Mouse (Mus musculus) hindbrain, embryonic 16.5 days (tissue): ENCODE data around the gene Sdr39u1. TPM values are rescaled to one million over a fixed set of nuclear protein-coding genes. Genes with fewer than 3 reads are reported as not detected.

ENCODE experiments used
- ATAC-seq: fragments of 200-750 bp; cut with Nextera tagmentation; 2 replicates; pipeline ENCODE4 v1.8.0; 2017; ENCODE audit warnings: moderate TSS enrichment, moderate library complexity
- H3K27ac ChIP-seq: fragments of 300-500 bp; sonication (generic); 2 replicates; pipeline ENCODE4 v1.5.1; 2014; ENCODE audit warnings: low read depth, mild to moderate bottlenecking, control low read depth, low read length, moderate library complexity
- H3K27me3 ChIP-seq: fragments of 300-500 bp; sonication (generic); replicated peaks from 2 replicates; pipeline ENCODE4 v1.6.1; 2014; ENCODE audit warnings: low read length; ENCODE audit not compliant: control insufficient read depth, insufficient read depth
- H3K36me3 ChIP-seq: fragments of 300-500 bp; sonication (generic); 2 replicates; pipeline ENCODE4 v1.6.1; 2014; ENCODE audit warnings: mild to moderate bottlenecking, low read length, moderate library complexity, mixed read lengths; ENCODE audit not compliant: control insufficient read depth, insufficient read depth
- H3K4me1 ChIP-seq: fragments of 300-500 bp; sonication (generic); 2 replicates; pipeline ENCODE4 v1.6.1; 2014; ENCODE audit warnings: low read depth, low read length; ENCODE audit not compliant: control insufficient read depth, insufficient read depth
- H3K4me2 ChIP-seq: fragments of 300-500 bp; sonication (generic); 2 replicates; pipeline ENCODE4 v1.6.1; 2014; ENCODE audit warnings: mild to moderate bottlenecking, low read length, control low read depth, moderate library complexity
- H3K4me3 ChIP-seq: fragments of 300-500 bp; sonication (generic); 2 replicates; pipeline ENCODE4 v1.5.1; 2014; ENCODE audit warnings: mild to moderate bottlenecking, low read length, control low read depth, moderate library complexity
- H3K9ac ChIP-seq: fragments of 300-500 bp; sonication (generic); 2 replicates; pipeline ENCODE4 v1.6.1; 2014; ENCODE audit warnings: low read depth, mild to moderate bottlenecking, control low read depth, low read length, moderate library complexity
- H3K9me3 ChIP-seq: fragments of 300-500 bp; sonication (generic); 2 replicates; pipeline ENCODE4 v1.6.1; 2014; ENCODE audit warnings: mild to moderate bottlenecking, low read length, moderate library complexity; ENCODE audit not compliant: control insufficient read depth
- WGBS: fragments of 180-500 bp; shearing (Covaris S2); extraction: QIAGEN DNeasy Blood & Tissue Kit; methylation state at CpG from one replicate; pipeline ENCODE4 v1.1.7; 2014; 5-methylcytosine and 5-hydroxymethylcytosine counted together
- polyA plus RNA-seq: library from polyadenylated mRNA; unstranded; fragments of >200 nt; fragmentation: Nextera tagmentation; extraction: Ambion mirVana; gene quantifications from 2 replicates; pipeline ENCODE4 v1.2.1, GENCODE M21; 2015

Sdr39u1 gene
- polyA plus RNA-seq, 1 experiment from 2014 or later = 175 TPM

- Histone ChIP-seq H3K9me3 (no peaks in the 10 kb centered on the region), H3K4me3 (peak overlapping the region; percentile 92), H3K36me3 (peaks cover 22% of the 10 kb centered on the region), H3K27ac (peak overlapping the region; percentile 84; the same call in 1 of the 2 replicates), H3K27me3 (no peaks in the 10 kb centered on the region), H3K4me2 (peak overlapping the region; percentile 74), H3K4me1 (peaks cover 19% of the 10 kb centered on the region), H3K9ac (peak overlapping the region; percentile 95)
- no peak for ATAC-seq
- WGBS = 15% methylated on average over 16 of the region's 16 CpGs
Observed at GRCm38 (mm10) chr14:55885791-55886271, 14.3 kb downstream of the Sdr39u1 start.

DNA sequence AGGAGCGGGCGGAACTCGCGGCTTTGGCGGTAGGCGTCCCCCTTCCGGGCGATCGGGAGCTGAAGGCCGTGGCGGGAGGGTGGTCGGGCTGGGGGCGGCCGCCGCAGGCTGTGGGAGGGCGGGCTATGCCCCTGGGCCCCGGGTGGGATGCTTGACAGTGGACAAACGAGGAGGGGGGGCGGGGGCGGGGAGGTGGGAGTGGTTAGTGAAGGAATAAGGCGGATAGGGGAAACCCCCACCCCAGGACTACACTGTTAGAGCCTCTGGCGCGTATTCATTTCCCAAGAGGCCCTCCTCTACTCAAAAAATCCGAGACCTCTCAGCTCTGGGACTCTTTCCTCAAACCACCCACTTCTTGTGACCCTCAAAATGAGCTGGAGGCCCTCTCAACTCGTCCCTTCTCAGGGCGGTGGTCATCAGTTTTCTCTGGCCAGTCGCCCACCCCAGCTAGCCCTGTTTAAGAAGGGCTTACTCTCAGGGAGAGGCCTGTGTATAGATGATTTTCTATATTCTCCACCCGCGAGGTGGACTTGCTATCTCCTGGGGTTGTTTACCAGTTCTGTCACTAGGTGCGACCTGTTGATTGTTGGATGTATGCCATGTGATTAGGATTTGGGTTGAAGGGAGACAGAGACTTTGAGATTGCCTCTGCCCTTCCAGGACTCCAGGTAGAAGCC, 14.8 kb downstream of the Sdr39u1 start:
- Histone ChIP-seq H3K27ac (peak overlapping the region; percentile 84), H3K4me3 (peak overlapping the region; percentile 92), H3K4me1 (peaks cover 19% of the 10 kb centered on the region), H3K9ac (peak overlapping the region; percentile 95), H3K4me2 (peak overlapping the region; percentile 74), H3K27me3 (no peaks in the 10 kb centered on the region), H3K9me3 (no peaks in the 10 kb centered on the region), H3K36me3 (peaks cover 22% of the 10 kb centered on the region)
- under 1% methylated on average over 20 of the region's 30 CpGs for WGBS
- peak; percentile 77 for ATAC-seq

DNA sequence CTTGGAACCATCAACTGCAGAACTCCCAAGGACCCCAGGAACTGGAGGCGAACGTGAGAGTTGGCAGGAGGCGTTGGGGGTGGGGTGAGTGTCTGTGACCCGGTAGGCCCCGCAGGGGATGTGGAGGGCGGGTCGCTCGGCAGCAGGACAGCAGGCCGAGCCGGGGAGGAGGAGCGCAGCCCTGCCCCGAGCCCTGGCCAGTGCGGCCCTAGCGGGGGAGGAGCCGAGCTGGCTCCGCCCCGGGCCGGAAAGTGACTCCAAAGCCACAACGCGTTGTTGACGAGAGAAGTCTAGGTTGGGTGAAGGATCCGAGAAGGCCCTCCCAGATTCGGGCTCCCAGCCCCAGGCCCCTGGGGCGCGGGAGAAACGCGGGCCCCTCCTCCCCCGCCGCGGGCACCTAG, 15.4 kb downstream of the Sdr39u1 start, which contains the start of gene Khnyn:
Khnyn (plus strand) TSS at position 235 of the 401 bp plus-strand sequence.
- Histone ChIP-seq H3K4me1 (peaks cover 19% of the 10 kb centered on the region), H3K9ac (peak within 1 kb of the TSS; percentile 95), H3K4me3 (peak within 1 kb of the TSS; percentile 92), H3K27me3 (no peaks in the 10 kb centered on the region), H3K9me3 (no peaks in the 10 kb centered on the region), H3K36me3 (peaks cover 20% of the 10 kb centered on the region), H3K27ac (peak within 1 kb of the TSS; percentile 84), H3K4me2 (peak within 1 kb of the TSS; percentile 74)
- peak; percentile 95 for ATAC-seq
- WGBS = 0% methylated on average over 23 of the region's 30 CpGs

- Histone ChIP-seq H3K27me3 (no peaks in the 10 kb centered on the region), H3K4me2 (peak within 1 kb of the TSS; percentile 74), H3K4me3 (peak within 1 kb of the TSS; percentile 92), H3K27ac (peak within 1 kb of the TSS; percentile 84), H3K9ac (peak within 1 kb of the TSS; percentile 95), H3K9me3 (no peaks in the 10 kb centered on the region), H3K4me1 (peaks cover 19% of the 10 kb centered on the region), H3K36me3 (peaks cover 17% of the 10 kb centered on the region)
- WGBS = 25% methylated on average over 4 of the region's 4 CpGs
- peak; percentile 65 for ATAC-seq
Observed at GRCm38 (mm10) chr14:55884166-55884565, 15.9 kb downstream of the Sdr39u1 start, which contains the start of gene Cbln3. Gene Cbln3, minus strand, starts transcription at chr14:55884392.

GRCm38 (mm10) chr14:55883663-55884062, 16.4 kb downstream of the Sdr39u1 start:
- WGBS = 86% methylated on average over 10 of the region's 12 CpGs
- Histone ChIP-seq H3K9ac (no peak overlapping the region), H3K27me3 (no peaks in the 10 kb centered on the region), H3K36me3 (peaks cover 13% of the 10 kb centered on the region), H3K27ac (peak overlapping the region; percentile 84; the same call in 1 of the 2 replicates), H3K4me2 (no peak overlapping the region), H3K4me3 (no peak overlapping the region), H3K9me3 (no peaks in the 10 kb centered on the region), H3K4me1 (peaks cover 19% of the 10 kb centered on the region)
- no peak for ATAC-seq

DNA sequence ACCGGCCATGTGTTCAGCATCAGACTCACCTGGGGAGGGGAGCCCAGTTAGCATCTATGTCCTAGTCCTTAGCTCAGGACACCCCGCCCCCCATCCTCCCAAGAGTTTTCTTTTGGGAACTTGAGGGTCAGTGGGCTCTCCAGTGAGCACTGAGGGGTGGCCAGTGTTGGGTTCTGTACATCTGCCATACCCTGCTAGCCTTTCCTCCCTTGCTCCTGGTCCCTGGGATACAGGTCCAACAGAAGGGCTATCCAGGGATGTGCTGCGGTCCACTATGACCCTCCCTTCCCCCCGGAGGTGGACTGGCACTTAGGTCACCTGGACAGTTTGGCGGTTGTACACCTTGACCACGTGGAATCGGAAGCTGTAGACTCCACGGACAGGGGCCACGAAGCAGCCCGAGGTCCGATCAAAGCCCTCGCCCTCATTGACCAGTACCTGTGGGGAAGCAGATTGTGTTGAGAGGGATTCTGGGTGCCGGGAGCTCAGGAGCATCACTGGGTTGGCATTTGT, 16.9 kb downstream of the Sdr39u1 start:
- H3K27me3 ChIP-seq = no peaks in the 10 kb centered on the region
- H3K9me3 ChIP-seq = no peaks in the 10 kb centered on the region
- H3K27ac ChIP-seq = no peak overlapping the region
- peaks cover 11% of the 10 kb centered on the region for H3K36me3 ChIP-seq
- no peak for ATAC-seq
- no peak overlapping the region for H3K4me2 ChIP-seq
- no peak overlapping the region for H3K9ac ChIP-seq
- H3K4me1 ChIP-seq = peaks cover 19% of the 10 kb centered on the region
- 94% methylated on average over 13 of the region's 13 CpGs for WGBS
- no peak overlapping the region for H3K4me3 ChIP-seq

- 78% methylated on average over 6 of the region's 6 CpGs for WGBS
- H3K9me3 ChIP-seq = no peaks in the 10 kb centered on the region
- ATAC-seq = no peak
Observed at GRCm38 (mm10) chr14:55882171-55882641, 17.9 kb downstream of the Sdr39u1 start.

DNA sequence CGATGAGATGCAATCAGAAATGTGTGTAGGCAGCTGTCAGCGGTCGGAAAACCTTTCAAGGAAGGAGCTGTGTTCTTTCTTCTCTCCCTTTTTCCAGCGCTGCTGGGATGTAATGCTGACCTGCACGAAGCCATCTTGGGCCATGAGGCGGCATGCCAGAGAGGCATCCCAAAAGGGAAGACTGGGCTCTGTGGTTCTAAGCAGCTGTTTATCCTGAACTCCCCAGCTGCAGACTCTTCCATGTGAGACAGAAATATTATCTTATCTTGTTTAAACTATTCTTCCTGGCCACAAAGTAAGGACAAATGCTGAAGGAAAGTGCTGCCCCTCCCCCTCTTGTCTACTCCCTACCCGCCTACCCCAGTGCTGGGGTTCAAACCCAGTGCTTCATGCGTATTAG, 19.1 kb downstream of the Sdr39u1 start:
- WGBS = 84% methylated on average over 8 of the region's 8 CpGs
- H3K27me3 ChIP-seq = no peaks in the 10 kb centered on the region
- no peaks in the 10 kb centered on the region for H3K9me3 ChIP-seq
- no peak overlapping the region for H3K4me3 ChIP-seq
- H3K4me1 ChIP-seq = peaks cover 10% of the 10 kb centered on the region
- no peak for ATAC-seq
- H3K27ac ChIP-seq = no peak overlapping the region
- no peak overlapping the region for H3K9ac ChIP-seq
- no peaks in the 10 kb centered on the region for H3K36me3 ChIP-seq
- no peak overlapping the region for H3K4me2 ChIP-seq

More at GRCm38 (mm10) chr14:55882171-55882641, 17.9 kb downstream of the Sdr39u1 start:
- Histone ChIP-seq H3K9ac (no peak overlapping the region), H3K27me3 (no peaks in the 10 kb centered on the region), H3K27ac (no peak overlapping the region), H3K4me1 (peaks cover 19% of the 10 kb centered on the region), H3K4me3 (no peak overlapping the region), H3K4me2 (no peak overlapping the region), H3K36me3 (peaks cover 3% of the 10 kb centered on the region)

- Histone ChIP-seq H3K4me2 (no peak overlapping the region), H3K9ac (no peak overlapping the region), H3K9me3 (no peaks in the 10 kb centered on the region), H3K36me3 (no peaks in the 10 kb centered on the region), H3K4me3 (no peak overlapping the region), H3K4me1 (peaks cover 5% of the 10 kb centered on the region), H3K27me3 (no peaks in the 10 kb centered on the region), H3K27ac (no peak overlapping the region)
- WGBS = 38% methylated on average over 1 of the region's 1 CpGs
- ATAC-seq = no peak
Observed at GRCm38 (mm10) chr14:55879623-55880022, 20.5 kb downstream of the Sdr39u1 start.
